Mouse (Mus musculus): ENCODE measurements at regions not wholly inside any gene's neighbourhood (a gene's known extent, or its start where the extent isn't known, plus 50 kb on each side); places are given as distances from the start of the nearest gene placed in this dataset.

GRCm38 (mm10) chr4:105941785-105942184 lies 152.1 kb downstream of the Gm12728 start:
- Histone ChIP-seq H3K9ac (replicated peaks) (no peak overlapping the region), H3K4me3 (replicated peaks) (no peak overlapping the region), H3K4me1 (replicated peaks) (peaks cover 26% of the 10 kb centered on the region), H3K9me3 (no peaks in the 10 kb centered on the region), H3K36me3 (no peaks in the 10 kb centered on the region), H3K27me3 (no peaks in the 10 kb centered on the region), H3K4me2 (no peak overlapping the region), H3K27ac (no peak overlapping the region)
- WGBS = 38% methylated on average over 7 of the region's 7 CpGs
- no peak for ATAC-seq (ENCODE audit: insufficient number of reproducible peaks, insufficient read depth, low FRiP score, low TSS enrichment, low read depth)

- Histone ChIP-seq H3K4me3 (replicated peaks) (no peak overlapping the region), H3K27ac (no peak overlapping the region), H3K4me2 (no peak overlapping the region), H3K27me3 (no peaks in the 10 kb centered on the region), H3K36me3 (no peaks in the 10 kb centered on the region), H3K9ac (replicated peaks) (no peak overlapping the region), H3K9me3 (no peaks in the 10 kb centered on the region), H3K4me1 (replicated peaks) (peaks cover 20% of the 10 kb centered on the region)
- ATAC-seq (ENCODE audit: insufficient number of reproducible peaks, insufficient read depth, low FRiP score, low TSS enrichment, low read depth) = no peak
- WGBS = 67% methylated on average over 5 of the region's 5 CpGs
Observed at GRCm38 (mm10) chr4:105944962-105945361, 155.3 kb downstream of the Gm12728 start.

- WGBS = 94% methylated on average over 1 of the region's 1 CpGs
- Histone ChIP-seq H3K9me3 (no peaks in the 10 kb centered on the region), H3K27me3 (no peaks in the 10 kb centered on the region), H3K4me2 (no peak overlapping the region), H3K4me3 (replicated peaks) (no peak overlapping the region), H3K36me3 (no peaks in the 10 kb centered on the region), H3K4me1 (replicated peaks) (peaks cover 17% of the 10 kb centered on the region), H3K9ac (replicated peaks) (no peak overlapping the region), H3K27ac (no peak overlapping the region)
- no peak for ATAC-seq (ENCODE audit: insufficient number of reproducible peaks, insufficient read depth, low FRiP score, low TSS enrichment, low read depth)
Observed at GRCm38 (mm10) chr4:105945921-105946320, 156.3 kb downstream of the Gm12728 start.

- 86% methylated on average over 5 of the region's 5 CpGs for WGBS
- Histone ChIP-seq H3K4me2 (no peak overlapping the region), H3K9me3 (no peaks in the 10 kb centered on the region), H3K9ac (replicated peaks) (no peak overlapping the region), H3K27me3 (no peaks in the 10 kb centered on the region), H3K4me1 (replicated peaks) (peaks cover 9% of the 10 kb centered on the region), H3K36me3 (no peaks in the 10 kb centered on the region), H3K4me3 (replicated peaks) (no peak overlapping the region), H3K27ac (no peak overlapping the region)
- no peak for ATAC-seq (ENCODE audit: insufficient number of reproducible peaks, insufficient read depth, low FRiP score, low TSS enrichment, low read depth)
Observed at GRCm38 (mm10) chr4:105948326-105948725, 158.7 kb downstream of the Gm12728 start.

- no peak for ATAC-seq (ENCODE audit: insufficient number of reproducible peaks, insufficient read depth, low FRiP score, low TSS enrichment, low read depth)
- WGBS = 76% methylated on average over 3 of the region's 3 CpGs
- Histone ChIP-seq H3K4me1 (replicated peaks) (0 out of 2 replicates have a peak, but pooled peaks cover 4% of the 10 kb centered on the region), H3K27me3 (no peaks in the 10 kb centered on the region), H3K36me3 (no peaks in the 10 kb centered on the region), H3K4me2 (no peak overlapping the region), H3K9me3 (no peaks in the 10 kb centered on the region), H3K4me3 (replicated peaks) (no peak overlapping the region), H3K27ac (no peak overlapping the region), H3K9ac (replicated peaks) (no peak overlapping the region)
Observed at GRCm38 (mm10) chr4:105952406-105952805, 162.7 kb downstream of the Gm12728 start.

GRCm38 (mm10) chr4:105956516-105956915 lies 166.8 kb downstream of the Gm12728 start:
- Histone ChIP-seq H3K9me3 (no peaks in the 10 kb centered on the region), H3K27me3 (no peaks in the 10 kb centered on the region), H3K4me2 (no peak overlapping the region), H3K27ac (no peak overlapping the region), H3K36me3 (no peaks in the 10 kb centered on the region), H3K4me1 (replicated peaks) (peaks cover 24% of the 10 kb centered on the region), H3K4me3 (replicated peaks) (no peak overlapping the region), H3K9ac (replicated peaks) (no peak overlapping the region)
- WGBS = 79% methylated on average over 2 of the region's 2 CpGs
- ATAC-seq (ENCODE audit: insufficient number of reproducible peaks, insufficient read depth, low FRiP score, low TSS enrichment, low read depth) = no peak

- peaks cover 40% of the 10 kb centered on the region for H3K4me1 ChIP-seq (replicated peaks)
- no peak for ATAC-seq (ENCODE audit: insufficient number of reproducible peaks, insufficient read depth, low FRiP score, low TSS enrichment, low read depth)
- no peak overlapping the region for H3K9ac ChIP-seq (replicated peaks)
- no peaks in the 10 kb centered on the region for H3K36me3 ChIP-seq
- H3K9me3 ChIP-seq = no peaks in the 10 kb centered on the region
- 0 out of 2 replicates have a peak overlapping the region, but pooled peaks have one; percentile 26 for H3K27ac ChIP-seq
- H3K4me3 ChIP-seq (replicated peaks) = no peak overlapping the region
- 52% methylated on average over 5 of the region's 5 CpGs for WGBS
- H3K27me3 ChIP-seq = no peaks in the 10 kb centered on the region
- H3K4me2 ChIP-seq = no peak overlapping the region
Observed at GRCm38 (mm10) chr4:105958331-105958730, 168.7 kb downstream of the Gm12728 start.

GRCm38 (mm10) chr4:105961686-105962360 lies 172.2 kb downstream of the Gm12728 start:
- 33% methylated on average over 8 of the region's 8 CpGs for WGBS
- H3K4me2 ChIP-seq = no peak overlapping the region
- no peaks in the 10 kb centered on the region for H3K27me3 ChIP-seq
- H3K9me3 ChIP-seq = no peaks in the 10 kb centered on the region
- peaks cover 40% of the 10 kb centered on the region for H3K4me1 ChIP-seq (replicated peaks)
- H3K36me3 ChIP-seq = no peaks in the 10 kb centered on the region
- H3K9ac ChIP-seq (replicated peaks) = no peak overlapping the region
- H3K27ac ChIP-seq = peak overlapping the region; percentile 26; the same call in 1 of the 2 replicates
- no peak overlapping the region for H3K4me3 ChIP-seq (replicated peaks)
- no peak for ATAC-seq (ENCODE audit: insufficient number of reproducible peaks, insufficient read depth, low FRiP score, low TSS enrichment, low read depth)

- Histone ChIP-seq H3K4me1 (replicated peaks) (peaks cover 35% of the 10 kb centered on the region), H3K4me3 (replicated peaks) (no peak overlapping the region), H3K27me3 (no peaks in the 10 kb centered on the region), H3K27ac (peak overlapping the region; percentile 26), H3K9me3 (no peaks in the 10 kb centered on the region), H3K4me2 (no peak overlapping the region), H3K36me3 (no peaks in the 10 kb centered on the region), H3K9ac (replicated peaks) (no peak overlapping the region)
- WGBS = 17% methylated on average over 7 of the region's 7 CpGs
- ATAC-seq (ENCODE audit: insufficient number of reproducible peaks, insufficient read depth, low FRiP score, low TSS enrichment, low read depth) = no peak
Observed at GRCm38 (mm10) chr4:105962542-105962941, 172.9 kb downstream of the Gm12728 start.

- Histone ChIP-seq H3K36me3 (no peaks in the 10 kb centered on the region), H3K9ac (replicated peaks) (no peak overlapping the region), H3K27ac (no peak overlapping the region), H3K27me3 (no peaks in the 10 kb centered on the region), H3K4me1 (replicated peaks) (peaks cover 15% of the 10 kb centered on the region), H3K4me2 (no peak overlapping the region), H3K9me3 (no peaks in the 10 kb centered on the region), H3K4me3 (replicated peaks) (no peak overlapping the region)
- 23% methylated on average over 4 of the region's 4 CpGs for WGBS
- ATAC-seq (ENCODE audit: insufficient number of reproducible peaks, insufficient read depth, low FRiP score, low TSS enrichment, low read depth) = no peak
Observed at GRCm38 (mm10) chr4:105968324-105968723, 178.7 kb downstream of the Gm12728 start.

- Histone ChIP-seq H3K4me3 (replicated peaks) (no peak overlapping the region), H3K27ac (no peak overlapping the region), H3K27me3 (no peaks in the 10 kb centered on the region), H3K9me3 (no peaks in the 10 kb centered on the region), H3K4me2 (no peak overlapping the region), H3K4me1 (replicated peaks) (peaks cover 15% of the 10 kb centered on the region), H3K36me3 (no peaks in the 10 kb centered on the region), H3K9ac (replicated peaks) (no peak overlapping the region)
- no peak for ATAC-seq (ENCODE audit: insufficient number of reproducible peaks, insufficient read depth, low FRiP score, low TSS enrichment, low read depth)
- WGBS = 2% methylated on average over 2 of the region's 2 CpGs
Observed at GRCm38 (mm10) chr4:105969628-105970027, 180.0 kb downstream of the Gm12728 start.

GRCm38 (mm10) chr4:105970056-105970455 lies 180.4 kb downstream of the Gm12728 start:
- H3K27ac ChIP-seq = no peak overlapping the region
- ATAC-seq (ENCODE audit: insufficient number of reproducible peaks, insufficient read depth, low FRiP score, low TSS enrichment, low read depth) = no peak
- H3K4me2 ChIP-seq = no peak overlapping the region
- no peak overlapping the region for H3K9ac ChIP-seq (replicated peaks)
- no peaks in the 10 kb centered on the region for H3K9me3 ChIP-seq
- H3K27me3 ChIP-seq = no peaks in the 10 kb centered on the region
- no peaks in the 10 kb centered on the region for H3K36me3 ChIP-seq
- H3K4me1 ChIP-seq (replicated peaks) = peaks cover 15% of the 10 kb centered on the region
- no peak overlapping the region for H3K4me3 ChIP-seq (replicated peaks)
- 46% methylated on average over 3 of the region's 3 CpGs for WGBS

Measured in limb, embryonic 12.5 days (tissue).